ENCODE assay signal across 8 mouse cellular contexts in genomic region chr4:83486117-83486901, GRCm38 (mm10). TPM values are rescaled to one million over a fixed set of nuclear protein-coding genes. Genes with fewer than 3 reads are reported as not detected.
DNase-seq lines count a peak whose midpoint lies in the region; ATAC-seq lines count a peak whose summit lies in the region.

TSS of gene Psip1 (minus strand) at chr4:83486459.

- peak within 1 kb of the TSS; percentile 98 for H3K9ac ChIP-seq in hindbrain, embryonic 16.5 days (ENCODE audit: low read depth, low read length)

- peak within 1 kb of the TSS; percentile 100 for H3K27ac ChIP-seq in hindbrain, embryonic 16.5 days (ENCODE audit: low read depth, low read length)
- peak within 1 kb of the TSS; percentile 41; the same call in 1 of the 2 replicates for H3K27ac ChIP-seq in macrophage

- ATAC-seq in hindbrain, embryonic 16.5 days = peak; percentile 94

- no peaks in the 10 kb centered on the region for H3K79me2 ChIP-seq in macrophage (ENCODE audit: inconsistent target)

- peak within 1 kb of the TSS; percentile 91 for H3K4me3 ChIP-seq in hindbrain, embryonic 16.5 days (ENCODE audit: low read length)
- H3K4me3 ChIP-seq in macrophage (ENCODE audit: inconsistent target) = peak within 1 kb of the TSS; percentile 45

- DNase-seq in T-cell, adult 2 months (ENCODE audit: low spot score) = peak; percentile 89
- DNase-seq in cerebellum, postnatal 36 days = peak; percentile 93 to 94
- DNase-seq in gastrocnemius, adult 18-20 months (ENCODE audit: low spot score) = peak; percentile 88
- DNase-seq in left cerebral cortex, adult 18-20 months (ENCODE audit: low spot score in 2 of 2) = peak; percentile 88 to 91
- peak; percentile 89 for DNase-seq in right cerebral cortex, adult 18-20 months
- DNase-seq in urinary bladder, postnatal 10 days (ENCODE audit: low spot score) = peak; percentile 52

- H3K27me3 ChIP-seq in hindbrain, embryonic 16.5 days (replicated peaks; ENCODE audit: control insufficient read depth, insufficient read depth, low read length) = no peaks in the 10 kb centered on the region

- H3K4me2 ChIP-seq in hindbrain, embryonic 16.5 days (ENCODE audit: low read length) = peak within 1 kb of the TSS; percentile 62

- no peaks in the 10 kb centered on the region for H3K9me3 ChIP-seq in hindbrain, embryonic 16.5 days (ENCODE audit: control insufficient read depth, low read length)

- H3K36me3 ChIP-seq in hindbrain, embryonic 16.5 days (ENCODE audit: control insufficient read depth, insufficient read depth, low read length) = no peaks in the 10 kb centered on the region; the same call in 1 of the 2 replicates
- no peaks in the 10 kb centered on the region for H3K36me3 ChIP-seq in macrophage (ENCODE audit: inconsistent target)

- under 1% methylated on average over 56 of the region's 86 CpGs for WGBS in hindbrain, embryonic 16.5 days
- 2% methylated on average over 51 of the region's 86 CpGs for WGBS in macrophage (ENCODE audit: missing documents)

- peaks cover 15% of the 10 kb centered on the region for H3K4me1 ChIP-seq in hindbrain, embryonic 16.5 days (ENCODE audit: control insufficient read depth, insufficient read depth, low read depth, low read length)

RNA-seq across cellular contexts. Expression of gene Psip1, which starts in this region (rescaled TPM):
- 10 to 100 TPM; 15.8 to 17.2 TPM for total RNA-seq in gastrocnemius, adult 18-20 months (2021)
- polyA plus RNA-seq in hindbrain, embryonic 16.5 days (2015; fragmentation: Nextera tagmentation; extraction: Ambion mirVana) = 227 and 245 TPM in 2 replicates
- 100 to 1,000 TPM; 207 to 210 TPM for total RNA-seq in left cerebral cortex, adult 18-20 months (2021)
- 10 to 100 TPM in 21 of 26 experiments, 1 to 10 TPM in 5; 4.2 to 61.8 (median 14.1) TPM for total RNA-seq in macrophage (2018; cell fraction: chromatin; rRNA removed)
- 10 to 100 TPM in 3 of 26 experiments, 1 to 10 TPM in 23; 4.8 to 12.5 (median 7.5) TPM for total RNA-seq in macrophage (2018; cell fraction: cytosol; rRNA removed)
- 10 to 100 TPM in 15 of 26 experiments, 1 to 10 TPM in 11; 2.1 to 49.8 (median 11.5) TPM for total RNA-seq in macrophage (2018; cell fraction: nucleus; rRNA removed)
- 5.6 to 19.2 TPM (median 15.7 TPM) in 3 replicates for polyA plus RNA-seq in macrophage (2018)

Comparison
In these comparisons a context has a peak if more than half of its experiments do, and no peak if none do; other contexts are left out.
1. Peak in every context shown above with its lines: DNase-seq, ATAC-seq, H3K4me3 ChIP-seq and H3K27ac ChIP-seq.
2. RNA of gene Psip1 (total RNA-seq): 207 to 210 TPM in left cerebral cortex, adult 18-20 months; 15.8 to 17.2 TPM in gastrocnemius, adult 18-20 months; every median in the first group is over 10 times any median in the second.
3. RNA of gene Psip1 (polyA plus RNA-seq): 227 to 245 TPM in hindbrain, embryonic 16.5 days; 5.6 to 19.2 TPM in macrophage; every median in the first group is over 10 times any median in the second.